Mouse (Mus musculus): Measurements from ENCODE around the gene Sgpp2. TPM values are rescaled to one million over a fixed set of nuclear protein-coding genes. Genes with fewer than 3 reads are reported as not detected.

The Sgpp2 gene
- polyA plus RNA-seq, 1 experiment from 2014 or later, result 19.5 TPM

DNA sequence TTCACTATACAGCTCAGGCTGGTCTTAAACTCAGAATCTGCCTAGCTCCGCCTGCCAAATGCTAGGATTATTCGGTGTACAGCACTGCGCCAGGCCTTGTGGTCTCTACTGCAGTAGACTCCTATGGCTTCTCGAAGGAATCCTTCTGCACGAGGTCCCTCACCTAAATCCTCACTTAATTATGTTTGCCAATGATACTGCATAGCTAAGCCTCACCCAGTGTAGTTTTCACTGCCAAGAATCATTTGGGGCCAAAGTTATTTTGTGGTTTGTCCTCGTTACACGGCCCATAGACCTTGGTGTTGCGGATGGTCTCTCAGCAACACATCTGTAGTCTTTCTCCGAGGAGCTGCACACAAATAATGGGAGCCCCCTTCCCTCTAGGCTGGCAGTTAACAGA lies 62.2 kb downstream of the Sgpp2 start:
- Histone ChIP-seq H3K4me1 (0 out of 2 replicates have a peak, but pooled peaks cover 5% of the 10 kb centered on the region), H3K4me3 (replicated peaks) (no peak overlapping the region), H3K27me3 (replicated peaks) (no peaks in the 10 kb centered on the region), H3K4me2 (no peak overlapping the region), H3K27ac (no peak overlapping the region), H3K36me3 (no peaks in the 10 kb centered on the region), H3K9me3 (no peaks in the 10 kb centered on the region), H3K9ac (no peak overlapping the region)
- 89% methylated on average over 9 of the region's 9 CpGs for WGBS
- no peak for ATAC-seq (ENCODE audit: insufficient read depth, low FRiP score, low read depth)

DNA sequence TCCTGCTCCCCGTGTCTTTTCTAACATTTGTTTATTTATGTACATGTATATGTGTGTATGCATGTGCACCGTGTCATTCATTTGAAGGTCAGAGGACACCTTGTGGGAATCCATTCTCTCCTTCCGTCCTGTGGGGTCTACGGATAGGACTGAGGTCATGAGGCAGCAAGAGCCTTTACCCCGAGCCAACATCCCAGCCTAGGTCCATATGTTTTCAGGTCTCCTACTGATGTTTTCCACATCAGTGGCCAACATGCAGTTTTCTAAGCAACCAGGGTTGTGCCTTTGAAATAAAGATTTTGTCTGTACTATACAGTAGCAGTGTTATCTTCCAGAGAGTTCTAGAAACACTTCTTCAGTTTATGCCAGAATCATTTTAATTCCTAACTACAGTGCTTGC lies 63.7 kb downstream of the Sgpp2 start:
- H3K4me1 ChIP-seq, result 0 out of 2 replicates have a peak, but pooled peaks cover 5% of the 10 kb centered on the region
- H3K4me2 ChIP-seq, result no peak overlapping the region
- no peak overlapping the region for H3K9ac ChIP-seq
- ATAC-seq (ENCODE audit: insufficient read depth, low FRiP score, low read depth), result no peak
- H3K36me3 ChIP-seq, result no peaks in the 10 kb centered on the region
- H3K27ac ChIP-seq, result no peak overlapping the region
- no peak overlapping the region for H3K4me3 ChIP-seq (replicated peaks)
- no peaks in the 10 kb centered on the region for H3K27me3 ChIP-seq (replicated peaks)
- no peaks in the 10 kb centered on the region for H3K9me3 ChIP-seq
- 88% methylated on average over 5 of the region's 5 CpGs for WGBS

DNA sequence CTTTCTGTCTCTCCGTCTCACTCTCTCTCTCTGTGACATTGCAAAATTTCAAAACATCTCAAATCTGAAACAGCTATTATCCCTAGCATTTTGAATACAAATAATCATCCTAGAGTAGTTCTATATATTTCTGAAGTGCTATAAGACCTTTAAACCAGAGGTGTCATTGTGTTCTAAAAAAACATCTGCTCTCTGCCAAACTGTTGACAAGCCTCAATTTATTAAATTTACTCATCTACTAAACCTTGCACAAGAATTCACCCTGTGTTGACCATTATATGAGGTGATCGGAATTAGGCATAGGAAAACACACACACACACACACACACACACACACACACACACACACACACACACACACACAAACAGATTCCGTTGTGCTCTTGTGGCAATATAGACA lies 64.9 kb downstream of the Sgpp2 start:
- Histone ChIP-seq H3K36me3 (no peaks in the 10 kb centered on the region), H3K4me3 (replicated peaks) (no peak overlapping the region), H3K4me1 (0 out of 2 replicates have a peak, but pooled peaks cover 5% of the 10 kb centered on the region), H3K9me3 (no peaks in the 10 kb centered on the region), H3K9ac (no peak overlapping the region), H3K27me3 (replicated peaks) (no peaks in the 10 kb centered on the region), H3K4me2 (no peak overlapping the region), H3K27ac (no peak overlapping the region)
- no peak for ATAC-seq (ENCODE audit: insufficient read depth, low FRiP score, low read depth)
- WGBS, result 83% methylated on average over 3 of the region's 3 CpGs

DNA sequence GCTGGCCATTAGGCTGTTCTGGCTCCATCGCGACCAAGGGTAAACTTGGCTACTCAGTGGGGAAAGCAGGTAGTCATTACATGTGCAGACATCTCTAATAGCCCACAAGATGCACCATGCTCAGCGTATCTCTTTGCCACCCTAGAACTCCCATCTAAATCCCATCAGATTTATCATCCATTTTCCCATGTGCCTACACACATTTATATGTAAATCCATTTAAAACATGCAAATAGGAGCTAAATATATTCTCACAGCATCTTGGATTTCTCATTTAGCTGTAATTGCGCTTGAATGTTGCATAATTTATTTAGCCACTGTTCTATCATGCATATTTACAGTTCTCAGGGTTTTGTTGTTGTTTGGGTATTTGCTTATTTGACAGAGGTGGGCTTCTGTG lies 70.8 kb downstream of the Sgpp2 start:
- no peak for ATAC-seq (ENCODE audit: insufficient read depth, low FRiP score, low read depth)
- no peak overlapping the region for H3K27ac ChIP-seq
- H3K9me3 ChIP-seq, result no peaks in the 10 kb centered on the region
- no peak overlapping the region for H3K4me2 ChIP-seq
- H3K27me3 ChIP-seq (replicated peaks), result no peaks in the 10 kb centered on the region
- H3K4me1 ChIP-seq, result no peaks in the 10 kb centered on the region
- H3K4me3 ChIP-seq (replicated peaks), result no peak overlapping the region
- no peak overlapping the region for H3K9ac ChIP-seq
- 89% methylated on average over 4 of the region's 4 CpGs for WGBS
- H3K36me3 ChIP-seq, result no peaks in the 10 kb centered on the region

DNA sequence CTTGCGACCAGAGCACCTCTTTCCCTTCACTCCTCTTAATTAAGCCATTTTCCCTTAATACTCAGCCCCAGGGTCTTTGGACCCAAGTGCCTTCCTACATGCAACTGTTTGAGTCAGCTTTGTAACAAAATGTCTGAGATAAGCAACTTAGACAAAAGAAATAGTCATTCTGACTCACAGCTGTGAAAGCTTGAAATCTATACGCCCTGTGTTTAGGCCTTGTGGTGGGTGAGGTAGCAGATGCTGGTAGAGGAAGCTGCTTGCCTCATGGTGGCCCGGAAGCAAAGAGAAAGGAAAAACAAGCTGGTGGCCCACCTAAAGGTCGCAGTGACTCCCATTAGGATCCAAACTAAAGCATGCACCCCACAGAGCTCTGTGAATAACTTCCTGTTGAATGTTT lies 77.7 kb downstream of the Sgpp2 start:
- Histone ChIP-seq H3K9me3 (no peaks in the 10 kb centered on the region), H3K36me3 (no peaks in the 10 kb centered on the region), H3K27me3 (replicated peaks) (no peaks in the 10 kb centered on the region), H3K4me1 (no peaks in the 10 kb centered on the region), H3K4me3 (replicated peaks) (no peak overlapping the region), H3K9ac (no peak overlapping the region), H3K4me2 (no peak overlapping the region), H3K27ac (no peak overlapping the region)
- ATAC-seq (ENCODE audit: insufficient read depth, low FRiP score, low read depth), result no peak
- 58% methylated on average over 4 of the region's 4 CpGs for WGBS

DNA sequence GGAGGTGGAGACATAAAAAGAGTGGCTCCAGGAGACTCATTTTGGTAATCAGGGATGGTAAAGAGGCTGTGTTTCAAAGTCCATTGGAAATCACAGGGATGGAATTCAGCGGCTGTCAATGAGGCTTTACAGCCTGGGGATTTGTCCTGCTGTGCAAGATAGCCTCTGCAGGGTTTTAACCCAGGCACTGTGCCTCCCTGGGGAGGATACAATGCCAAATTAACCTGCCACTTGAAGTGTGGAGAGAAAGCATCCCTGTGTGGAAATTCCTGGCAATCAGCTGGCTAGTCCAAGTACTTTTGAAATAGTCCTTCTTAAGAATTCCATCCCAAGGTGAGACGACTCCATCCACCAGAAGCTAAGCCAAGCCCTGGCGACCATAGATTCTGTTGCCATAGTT lies 78.7 kb downstream of the Sgpp2 start:
- Histone ChIP-seq H3K27ac (no peak overlapping the region), H3K4me3 (replicated peaks) (no peak overlapping the region), H3K9ac (no peak overlapping the region), H3K4me2 (no peak overlapping the region), H3K9me3 (no peaks in the 10 kb centered on the region), H3K36me3 (no peaks in the 10 kb centered on the region), H3K27me3 (replicated peaks) (no peaks in the 10 kb centered on the region), H3K4me1 (no peaks in the 10 kb centered on the region)
- ATAC-seq (ENCODE audit: insufficient read depth, low FRiP score, low read depth), result no peak
- WGBS, result 46% methylated on average over 3 of the region's 3 CpGs

DNA sequence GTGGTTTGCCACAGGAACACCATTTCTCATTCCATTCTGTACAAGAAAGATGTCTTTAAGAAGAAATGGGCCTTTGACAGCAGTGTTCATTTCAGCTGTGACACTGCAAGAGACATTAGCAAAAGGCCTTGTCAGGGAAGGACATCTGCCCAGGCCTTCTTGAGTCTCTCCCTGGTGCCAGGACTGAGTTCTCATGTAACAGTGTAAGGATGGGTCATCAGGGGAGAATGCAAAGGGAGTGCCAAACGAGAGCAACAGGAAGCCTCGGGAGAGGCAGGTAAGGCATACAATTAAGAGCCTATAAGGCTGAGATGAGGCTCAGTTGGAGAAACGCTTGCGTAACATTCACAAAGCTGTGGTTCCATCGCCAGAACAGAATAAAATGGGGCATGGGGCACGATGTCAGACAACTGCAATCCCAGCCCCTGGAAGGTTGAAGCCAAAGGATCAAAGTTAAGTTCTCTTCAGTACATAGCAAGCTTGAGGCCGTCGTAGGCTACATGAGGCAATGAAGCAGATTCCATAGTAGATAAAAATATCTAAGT lies 85.1 kb downstream of the Sgpp2 start:
- 65% methylated on average over 8 of the region's 8 CpGs for WGBS
- Histone ChIP-seq H3K9me3 (no peaks in the 10 kb centered on the region), H3K27me3 (replicated peaks) (no peaks in the 10 kb centered on the region), H3K4me2 (no peak overlapping the region), H3K36me3 (no peaks in the 10 kb centered on the region), H3K4me3 (replicated peaks) (no peak overlapping the region), H3K9ac (no peak overlapping the region), H3K27ac (no peak overlapping the region), H3K4me1 (no peaks in the 10 kb centered on the region)
- no peak for ATAC-seq (ENCODE audit: insufficient read depth, low FRiP score, low read depth)

DNA sequence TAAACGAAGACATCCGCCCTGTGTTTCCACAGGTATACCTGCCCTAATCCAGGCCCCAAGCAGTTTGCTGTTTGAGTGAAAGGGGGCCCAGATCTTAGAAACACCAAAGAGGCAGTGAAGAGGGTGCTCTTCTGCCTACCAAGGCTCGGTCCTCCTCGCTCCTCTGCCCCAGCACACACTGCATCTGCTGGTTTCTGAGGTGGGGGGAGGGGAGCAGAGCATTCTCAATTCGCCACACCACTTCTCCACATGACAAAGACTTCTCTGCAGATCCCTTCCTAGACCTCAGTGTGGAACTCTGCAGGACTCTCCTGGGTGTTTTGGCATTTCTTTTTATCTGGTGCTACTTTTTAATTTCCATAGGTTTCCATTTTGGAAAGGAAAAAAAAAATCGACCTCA lies 85.6 kb downstream of the Sgpp2 start:
- no peaks in the 10 kb centered on the region for H3K27me3 ChIP-seq (replicated peaks)
- H3K4me2 ChIP-seq, result no peak overlapping the region
- H3K9ac ChIP-seq, result no peak overlapping the region
- H3K36me3 ChIP-seq, result no peaks in the 10 kb centered on the region
- ATAC-seq (ENCODE audit: insufficient read depth, low FRiP score, low read depth), result no peak
- no peaks in the 10 kb centered on the region for H3K9me3 ChIP-seq
- no peak overlapping the region for H3K27ac ChIP-seq
- 49% methylated on average over 6 of the region's 6 CpGs for WGBS
- H3K4me1 ChIP-seq, result no peaks in the 10 kb centered on the region
- no peak overlapping the region for H3K4me3 ChIP-seq (replicated peaks)

DNA sequence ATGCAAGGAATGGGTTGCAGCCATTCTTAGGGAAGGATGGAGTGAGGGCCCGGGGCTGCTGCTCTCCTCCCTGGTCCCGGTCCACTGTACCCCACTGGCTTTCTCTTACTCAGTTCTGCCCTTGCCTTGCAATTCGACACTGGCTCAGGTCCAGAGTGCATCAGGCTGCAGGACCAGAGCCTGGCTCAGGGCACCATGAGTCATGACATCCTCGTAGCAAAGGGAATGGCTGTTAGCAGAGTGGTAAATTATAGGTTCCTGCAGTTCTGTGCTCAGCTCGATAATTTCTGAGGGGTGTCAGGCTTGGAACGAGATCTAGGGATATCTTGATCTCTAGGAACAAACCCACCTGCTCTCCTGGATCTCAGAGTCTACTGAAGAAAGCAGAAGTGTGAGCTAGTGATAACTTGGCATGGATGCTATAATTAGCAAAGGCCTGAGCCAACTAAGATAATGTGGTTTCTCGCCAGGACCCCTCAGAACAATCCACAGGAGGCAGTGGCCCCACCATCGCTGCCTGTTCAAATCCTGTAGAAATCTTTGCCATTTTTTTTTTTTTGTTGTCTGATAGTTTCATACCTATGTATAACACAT lies 86.3 kb downstream of the Sgpp2 start:
- Histone ChIP-seq H3K4me3 (replicated peaks) (no peak overlapping the region), H3K9ac (no peak overlapping the region), H3K9me3 (no peaks in the 10 kb centered on the region), H3K27ac (no peak overlapping the region), H3K27me3 (replicated peaks) (no peaks in the 10 kb centered on the region), H3K4me2 (no peak overlapping the region), H3K4me1 (no peaks in the 10 kb centered on the region), H3K36me3 (no peaks in the 10 kb centered on the region)
- WGBS, result 53% methylated on average over 8 of the region's 8 CpGs
- no peak for ATAC-seq (ENCODE audit: insufficient read depth, low FRiP score, low read depth)

DNA sequence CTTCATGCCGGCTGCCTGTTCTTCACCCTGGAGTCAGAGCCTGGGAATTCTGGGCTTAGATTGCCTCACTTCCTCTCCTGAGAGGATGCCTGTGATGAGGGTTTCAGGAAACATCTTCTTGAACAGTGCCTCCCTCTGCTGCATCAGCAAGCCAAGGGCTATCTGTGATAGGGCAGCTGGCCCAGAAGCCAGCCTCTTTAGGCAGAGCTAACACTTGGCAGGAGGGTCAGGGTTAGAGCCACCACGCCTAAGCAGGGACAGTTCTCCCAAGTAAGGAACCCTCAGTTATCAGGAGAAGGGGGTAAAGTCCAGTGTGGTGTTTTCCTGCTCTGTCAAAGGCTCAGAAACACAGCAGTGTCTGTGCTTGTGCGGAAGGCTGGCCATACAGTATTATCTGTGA lies 89.6 kb downstream of the Sgpp2 start:
- WGBS, result 65% methylated on average over 3 of the region's 3 CpGs
- H3K27ac ChIP-seq, result no peak overlapping the region
- peak; percentile 27; the same call in 1 of the 2 replicates for ATAC-seq (ENCODE audit: insufficient read depth, low FRiP score, low read depth)

DNA sequence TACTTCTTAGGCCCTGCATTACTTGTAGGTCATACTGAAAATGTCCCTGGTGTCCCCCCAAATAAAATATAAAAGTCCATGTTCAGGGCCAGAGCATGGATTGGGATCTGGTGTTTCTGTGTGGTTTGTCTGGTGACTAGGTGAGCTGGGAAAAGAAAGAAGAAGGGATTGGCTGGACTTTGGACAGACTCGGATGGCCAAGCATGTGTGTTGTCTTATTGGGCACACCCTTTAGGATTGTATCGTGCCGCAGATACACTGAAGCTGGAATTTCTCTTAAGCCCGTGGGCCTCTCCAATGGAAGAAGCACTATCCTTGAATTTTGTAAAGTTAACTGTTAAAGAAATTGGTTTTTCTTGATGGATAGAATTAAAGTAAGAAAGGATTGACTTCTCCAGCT lies 91.3 kb downstream of the Sgpp2 start:
- Histone ChIP-seq H3K4me2 (no peak overlapping the region), H3K4me3 (replicated peaks) (no peak overlapping the region), H3K27ac (no peak overlapping the region), H3K36me3 (no peaks in the 10 kb centered on the region), H3K27me3 (replicated peaks) (no peaks in the 10 kb centered on the region), H3K9ac (no peak overlapping the region), H3K9me3 (no peaks in the 10 kb centered on the region), H3K4me1 (no peaks in the 10 kb centered on the region)
- 85% methylated on average over 4 of the region's 4 CpGs for WGBS
- ATAC-seq (ENCODE audit: insufficient read depth, low FRiP score, low read depth), result no peak

More for the DNA sequence above, 89.6 kb downstream of the Sgpp2 start:
- no peaks in the 10 kb centered on the region for H3K4me1 ChIP-seq
- H3K9me3 ChIP-seq, result no peaks in the 10 kb centered on the region
- no peak overlapping the region for H3K4me2 ChIP-seq
- no peak overlapping the region for H3K9ac ChIP-seq
- no peaks in the 10 kb centered on the region for H3K27me3 ChIP-seq (replicated peaks)
- no peaks in the 10 kb centered on the region for H3K36me3 ChIP-seq
- H3K4me3 ChIP-seq (replicated peaks), result no peak overlapping the region

DNA sequence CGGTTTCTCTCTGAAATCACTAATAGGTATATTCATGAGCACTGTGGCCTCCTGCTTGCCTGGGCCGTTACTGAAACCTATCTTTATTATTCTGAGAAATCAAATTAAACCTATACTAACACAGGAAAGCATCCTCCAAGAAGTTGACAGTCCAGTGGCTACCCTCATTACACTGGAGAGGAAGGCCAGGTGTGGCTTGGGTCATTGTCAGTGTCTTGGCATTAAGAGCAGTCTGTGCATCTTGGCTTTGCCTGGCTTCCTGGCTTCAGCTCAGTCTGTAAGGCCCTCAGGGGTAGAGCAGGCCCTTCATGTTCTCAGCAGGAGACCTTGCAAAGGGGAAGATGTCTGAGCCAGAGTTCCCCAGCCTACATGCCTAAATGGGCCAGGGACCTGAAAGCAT lies 99.3 kb downstream of the Sgpp2 start:
- Histone ChIP-seq H3K27ac (no peak overlapping the region), H3K27me3 (replicated peaks) (no peaks in the 10 kb centered on the region), H3K9ac (no peak overlapping the region), H3K36me3 (no peaks in the 10 kb centered on the region), H3K4me1 (no peaks in the 10 kb centered on the region), H3K9me3 (no peaks in the 10 kb centered on the region), H3K4me2 (no peak overlapping the region), H3K4me3 (replicated peaks) (no peak overlapping the region)
- WGBS, result 87% methylated on average over 2 of the region's 2 CpGs
- ATAC-seq (ENCODE audit: insufficient read depth, low FRiP score, low read depth), result no peak

DNA sequence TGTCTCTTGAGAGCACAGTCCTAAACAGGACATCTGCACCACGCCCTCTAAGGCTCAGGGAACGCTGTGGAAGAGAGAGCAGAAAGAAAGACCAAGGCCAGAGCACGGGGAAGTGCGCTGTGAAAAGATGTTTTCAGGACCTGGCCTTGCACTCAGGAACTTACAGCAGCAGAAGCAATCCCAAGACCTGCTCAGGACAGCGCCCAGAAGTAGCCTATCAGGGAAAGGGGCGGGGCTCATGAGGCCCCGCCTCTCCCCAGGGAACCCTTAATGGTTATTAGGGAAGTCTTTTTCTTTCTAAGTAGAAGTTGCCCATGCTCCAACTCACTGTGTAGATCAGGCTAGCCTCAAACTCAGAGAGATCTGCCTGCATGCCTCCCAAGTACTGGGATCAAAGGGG lies 102.5 kb downstream of the Sgpp2 start:
- Histone ChIP-seq H3K27me3 (replicated peaks) (no peaks in the 10 kb centered on the region), H3K9ac (no peak overlapping the region), H3K27ac (no peak overlapping the region), H3K4me3 (replicated peaks) (no peak overlapping the region), H3K9me3 (no peaks in the 10 kb centered on the region), H3K4me1 (no peaks in the 10 kb centered on the region), H3K36me3 (no peaks in the 10 kb centered on the region), H3K4me2 (no peak overlapping the region)
- 27% methylated on average over 7 of the region's 7 CpGs for WGBS
- ATAC-seq (ENCODE audit: insufficient read depth, low FRiP score, low read depth), result no peak

Data from stomach, embryonic 15.5 days (tissue).